Mouse (Mus musculus) embryonic stem cell, embryonic (primary cell): ENCODE results near the gene Hlx.

Experiments used
- CTCF ChIA-PET, 4 experiments: fragments of 300-600 bp in 2 of 4; fragments of 350-600 bp in 2 of 4; sonication (Branson Sonifier 250); formaldehyde crosslinking; loops; one replicate each; lab custom pipeline; 2022; ENCODE audit warnings: inconsistent platforms in 2 of 4; lab: Charles Lee
- POLR2A ChIA-PET, 4 experiments: fragments of 300-600 bp in 2 of 4; fragments of 350-600 bp in 2 of 4; sonication (Branson Sonifier 250); formaldehyde crosslinking; loops; one replicate each; lab custom pipeline; 2022; ENCODE audit warnings: antibody characterized with exemption in 4 of 4, inconsistent platforms in 1 of 4; lab: Charles Lee

Gene Hlx

GRCm38 (mm10) chr1:184692204-184692904, 40.1 kb downstream of the Hlx start:
- ChIA-PET POLR2A (interaction anchor here in 1 of 4 experiments (0.5 kb wide), 1 partner anchor 12 kb away, joined by 3 read pairs; no protein-coding TSS in a partner anchor), CTCF (no interaction called here)

- CTCF ChIA-PET = no interaction called here
- POLR2A ChIA-PET = no interaction called here
Measured at GRCm38 (mm10) chr1:184691240-184691639, 41.2 kb downstream of the Hlx start.

- CTCF ChIA-PET = no interaction called here
Measured at GRCm38 (mm10) chr1:184688026-184688425, 44.4 kb downstream of the Hlx start.

DNA sequence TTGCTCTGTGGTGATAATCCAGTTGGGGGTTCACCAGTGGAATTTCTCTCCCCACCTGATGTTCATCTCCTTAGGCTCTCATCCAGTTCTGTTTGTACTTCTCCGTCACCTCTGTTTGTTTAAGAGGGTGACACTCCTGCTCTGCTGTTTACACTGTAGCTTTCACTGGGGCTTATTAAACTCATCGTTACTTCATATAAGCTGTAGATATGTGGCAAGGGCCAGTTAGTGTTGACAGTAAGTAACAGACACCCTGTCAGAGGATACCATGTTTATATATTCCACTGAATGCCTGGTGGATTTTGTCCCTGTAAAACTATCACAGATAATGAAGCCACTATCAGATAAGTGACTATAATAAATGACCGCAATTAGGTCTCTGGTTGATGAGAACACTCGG, 44.9 kb downstream of the Hlx start:
- POLR2A ChIA-PET = no interaction called here
- CTCF ChIA-PET = no interaction called here

More at GRCm38 (mm10) chr1:184688026-184688425, 44.4 kb downstream of the Hlx start:
- POLR2A ChIA-PET = no interaction called here

DNA sequence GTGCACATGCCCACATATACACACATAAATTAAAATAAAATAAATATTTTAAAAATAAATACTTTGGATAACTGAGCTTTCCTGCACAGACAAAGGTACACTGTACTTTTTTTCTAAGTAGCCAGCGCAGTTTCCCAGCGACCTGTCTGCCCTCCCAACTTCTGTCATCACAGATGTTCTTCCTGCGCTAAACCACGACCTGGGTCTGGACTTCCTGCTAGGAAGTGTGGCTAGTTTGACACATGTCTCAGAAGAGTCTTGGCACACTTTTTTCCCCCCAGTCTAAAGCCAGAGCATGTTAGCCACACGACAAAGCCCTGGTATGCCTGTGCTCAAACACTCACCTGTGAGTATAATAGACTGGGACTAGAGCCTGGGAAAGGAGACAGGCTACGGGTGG, 48.9 kb downstream of the Hlx start:
- ChIA-PET CTCF (interaction anchor here in 1 of 4 experiments (0.6 kb wide), 1 partner anchor 38 kb away, joined by 3 read pairs; no protein-coding TSS in a partner anchor), POLR2A (interaction anchor here in 1 of 4 experiments (0.5 kb wide), 1 partner anchor 270 kb away, joined by 3 read pairs; no protein-coding TSS in a partner anchor)

DNA sequence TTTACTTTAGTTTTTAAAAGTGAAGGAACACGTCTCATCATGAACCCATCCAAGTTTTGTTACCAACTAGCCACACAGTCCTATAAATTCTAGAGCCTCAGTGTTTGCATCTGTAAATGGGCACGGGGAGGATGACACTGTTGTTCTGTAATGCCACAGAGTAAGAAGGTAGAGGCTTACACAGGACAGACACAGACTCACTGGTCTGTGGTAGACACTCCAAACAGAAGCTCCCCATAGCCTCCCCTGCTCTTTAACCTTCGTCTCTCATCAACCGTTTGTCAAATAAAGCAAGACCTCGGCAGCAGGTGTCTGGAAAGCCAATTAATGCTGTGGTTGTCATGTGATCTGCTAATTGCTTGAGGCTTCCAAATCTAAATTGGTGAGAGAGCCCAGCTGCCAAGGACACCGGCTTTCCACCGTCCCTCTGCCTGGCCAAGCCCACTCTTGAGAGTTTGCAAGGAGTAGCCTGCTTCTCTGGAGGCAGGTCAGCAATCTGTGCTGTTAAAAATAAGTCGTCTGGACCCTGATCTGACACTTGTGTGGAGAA, 52.9 kb downstream of the Hlx start:
- POLR2A ChIA-PET = no interaction called here
- CTCF ChIA-PET = interaction anchor here in 1 of 4 experiments (0.6 kb wide), 1 partner anchor 585 kb away, joined by 4 read pairs; no protein-coding TSS in a partner anchor

- POLR2A ChIA-PET = no interaction called here
- CTCF ChIA-PET = no interaction called here
Measured at GRCm38 (mm10) chr1:184677641-184678040, 54.8 kb downstream of the Hlx start.
